Mouse (Mus musculus) hindbrain, embryonic 11.5 days (tissue): ENCODE measurements around the gene Hs3st6. TPM values are rescaled to one million over a fixed set of nuclear protein-coding genes. Genes with fewer than 3 reads are reported as not detected.

ENCODE experiments used
- ATAC-seq: fragments of 200-750 bp; cut with Nextera tagmentation; 2 replicates; pipeline ENCODE4 v1.8.0; 2017; ENCODE audit warnings: mild to moderate bottlenecking, moderate TSS enrichment, moderate library complexity; ENCODE audit not compliant: low FRiP score
- DNase-seq: peaks from one replicate; pipeline ENCODE4 v3.0.0-alpha.2; 2015; ENCODE audit warnings: low spot score
- H3K27ac ChIP-seq: fragments of 300-500 bp; sonication (generic); 2 replicates; pipeline ENCODE4 v1.5.1; 2014; ENCODE audit warnings: mild to moderate bottlenecking, low read depth, low read length
- H3K27me3 ChIP-seq: fragments of 300-500 bp; sonication (generic); 2 replicates; pipeline ENCODE4 v1.6.1; 2014; ENCODE audit warnings: mild to moderate bottlenecking, low read length, moderate library complexity, mixed read lengths; ENCODE audit not compliant: control insufficient read depth, insufficient read depth
- H3K36me3 ChIP-seq: fragments of 300-500 bp; sonication (generic); 2 replicates; pipeline ENCODE4 v1.6.1; 2014; ENCODE audit warnings: mild to moderate bottlenecking, low read length, moderate library complexity, mixed read lengths; ENCODE audit not compliant: control insufficient read depth, insufficient read depth
- H3K4me1 ChIP-seq: fragments of 300-500 bp; sonication (generic); replicated peaks from 2 replicates; pipeline ENCODE4 v1.6.1; 2014; ENCODE audit warnings: low read length, mixed read lengths; ENCODE audit not compliant: control insufficient read depth, insufficient read depth
- H3K4me2 ChIP-seq: fragments of 300-500 bp; sonication (generic); replicated peaks from 2 replicates; pipeline ENCODE4 v1.6.1; 2014; ENCODE audit warnings: mild to moderate bottlenecking, low read depth, low read length
- H3K4me3 ChIP-seq: fragments of 300-500 bp; sonication (generic); 2 replicates; pipeline ENCODE4 v1.5.1; 2014; ENCODE audit warnings: low read depth, low read length
- H3K9ac ChIP-seq: fragments of 300-500 bp; sonication (generic); 2 replicates; pipeline ENCODE4 v1.6.1; 2014; ENCODE audit warnings: low read depth, low read length
- H3K9me3 ChIP-seq: fragments of 300-500 bp; sonication (generic); 2 replicates; pipeline ENCODE4 v1.6.1; 2016; ENCODE audit warnings: low read length; ENCODE audit not compliant: control insufficient read depth
- WGBS: fragments of 180-500 bp; shearing (Covaris S2); extraction: QIAGEN DNeasy Blood & Tissue Kit; methylation state at CpG from one replicate; pipeline ENCODE4 v1.1.7; 2014; 5-methylcytosine and 5-hydroxymethylcytosine counted together
- polyA plus RNA-seq: library from polyadenylated mRNA; unstranded; fragments of >200 nt; fragmentation: Nextera tagmentation; extraction: Ambion mirVana; gene quantifications from 2 replicates; pipeline ENCODE4 v1.2.1, GENCODE M21; 2014

Hs3st6 gene
- polyA plus RNA-seq, 1 experiment from 2014 or later, result 1.5 TPM

DNA sequence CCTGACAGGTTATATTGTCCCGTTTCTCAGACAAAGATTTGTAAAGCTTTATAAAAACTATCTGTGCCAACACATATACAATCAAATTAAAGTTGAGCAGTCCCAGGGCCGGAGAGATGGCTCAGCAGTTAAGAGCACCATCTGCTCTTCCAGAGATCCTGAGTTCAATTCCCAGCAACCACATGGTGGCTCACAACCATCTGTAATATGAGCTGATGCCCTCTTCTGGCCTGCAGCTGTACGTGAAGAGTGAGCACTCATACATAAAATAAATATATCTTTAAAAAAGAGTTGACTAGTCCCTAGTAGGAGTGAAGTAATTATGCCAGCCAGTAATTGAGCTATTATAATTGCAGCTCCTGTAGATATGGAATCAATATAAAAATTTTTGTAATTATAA lies 47.7 kb downstream of the Hs3st6 start:
- Histone ChIP-seq H3K27me3 (peaks cover 14% of the 10 kb centered on the region), H3K27ac (no peak overlapping the region), H3K4me1 (no peaks in the 10 kb centered on the region; the same call in 1 of the 2 replicates), H3K4me3 (no peak overlapping the region), H3K9ac (no peak overlapping the region), H3K9me3 (no peaks in the 10 kb centered on the region), H3K36me3 (no peaks in the 10 kb centered on the region), H3K4me2 (no peak overlapping the region)
- no peak for DNase-seq
- ATAC-seq, result no peak
- WGBS, result 57% methylated on average over 3 of the region's 3 CpGs

DNA sequence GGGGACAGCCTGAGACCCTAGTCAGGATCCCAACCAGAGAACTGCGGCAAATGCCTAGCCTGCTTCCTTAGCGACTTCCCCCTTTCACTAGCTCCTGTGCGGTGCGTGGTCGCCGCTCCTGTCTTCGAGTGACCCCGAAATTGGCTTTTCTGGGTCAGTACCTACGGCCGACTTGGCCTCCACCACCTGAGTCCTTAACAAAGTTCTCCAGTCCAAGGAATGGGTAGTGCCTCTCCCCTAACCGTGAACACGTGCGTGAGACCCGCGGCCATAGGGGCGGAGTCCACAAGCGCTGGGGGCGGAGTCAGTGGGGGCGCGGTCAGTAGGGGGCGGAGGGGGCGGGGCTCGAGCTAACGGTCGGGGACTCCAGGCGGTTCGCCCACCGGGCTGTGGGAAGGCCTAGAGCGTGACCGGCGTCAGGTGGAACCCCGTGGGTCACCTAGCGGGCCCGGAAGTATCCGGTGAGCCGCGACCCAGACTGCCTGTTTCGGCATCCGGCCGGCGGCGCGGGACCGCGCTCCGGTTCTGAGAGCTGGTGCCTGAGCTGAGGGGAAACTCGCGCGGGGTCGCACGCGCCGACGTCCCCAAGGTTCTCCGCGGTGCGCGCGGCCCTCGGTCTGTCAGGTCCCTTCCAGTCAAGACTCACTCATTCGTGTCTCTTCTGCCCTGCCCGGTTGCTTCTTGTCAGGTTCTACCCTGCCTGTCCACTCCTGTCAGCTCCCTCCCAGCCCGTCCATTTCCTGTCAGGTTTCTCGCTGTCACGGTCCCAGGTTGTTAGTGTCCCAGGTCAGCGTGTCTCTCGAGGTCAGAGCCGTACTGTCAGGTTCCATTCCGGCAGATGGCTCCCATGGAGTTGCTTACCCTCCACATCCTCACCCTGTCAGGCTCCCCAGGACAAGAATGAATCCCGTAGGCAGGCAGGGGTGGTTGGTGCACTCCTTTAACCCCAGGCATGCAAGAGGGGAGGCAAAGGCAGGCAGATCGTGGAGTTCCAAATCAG lies 51.5 kb downstream of the Hs3st6 start, which contains the start of gene Meiob:
Meiob (plus strand) TSS at position 338 of the 1,000 bp plus-strand sequence.
- H3K9ac ChIP-seq, result peak within 1 kb of the TSS; percentile 44; the same call in 1 of the 2 replicates
- H3K9me3 ChIP-seq, result no peaks in the 10 kb centered on the region
- peak within 1 kb of the TSS; percentile 60 for H3K4me3 ChIP-seq
- no peaks in the 10 kb centered on the region for H3K36me3 ChIP-seq
- H3K27ac ChIP-seq, result no peak within 1 kb of the TSS
- peak; percentile 85 for ATAC-seq
- no peaks in the 10 kb centered on the region for H3K4me1 ChIP-seq
- H3K27me3 ChIP-seq, result peaks cover 14% of the 10 kb centered on the region
- DNase-seq, result peak; percentile 84
- H3K4me2 ChIP-seq, result peak within 1 kb of the TSS; percentile 94
- under 1% methylated on average over 69 of the region's 71 CpGs for WGBS

Other genes with a start within 250 kb of the Hs3st6 start
- 65.8 and 71.1 TPM in 2 replicates for gene Traf7, start 225.1 kb upstream of the Hs3st6 start, polyA plus RNA-seq
- gene Rab26, start 218.8 kb upstream of the Hs3st6 start, polyA plus RNA-seq, result 1.8 and 2.8 TPM in 2 replicates
- 16.0 and 22.2 TPM in 2 replicates for gene Pkd1, start 203.2 kb upstream of the Hs3st6 start, polyA plus RNA-seq
- gene Tsc2, start 120.4 kb upstream of the Hs3st6 start, polyA plus RNA-seq, result 46.5 and 53.6 TPM in 2 replicates
- 12.0 and 16.2 TPM in 2 replicates for gene Nthl1, start 120.3 kb upstream of the Hs3st6 start, polyA plus RNA-seq
- 36.0 and 36.3 TPM in 2 replicates for gene Slc9a3r2, start 102.7 kb upstream of the Hs3st6 start, polyA plus RNA-seq
- not detected in 2 replicates for gene Npw, start 94.5 kb upstream of the Hs3st6 start, polyA plus RNA-seq
- gene Zfp598, start 83.3 kb upstream of the Hs3st6 start, polyA plus RNA-seq, result 24.7 and 24.8 TPM in 2 replicates
- 11.9 and 12.1 TPM in 2 replicates for gene Syngr3, start 63.0 kb upstream of the Hs3st6 start, polyA plus RNA-seq
- 44.3 and 47.5 TPM in 2 replicates for gene Gfer, start 56.8 kb upstream of the Hs3st6 start, polyA plus RNA-seq
- gene Noxo1, start 56.8 kb upstream of the Hs3st6 start, polyA plus RNA-seq, result 1.5 and 1.7 TPM in 2 replicates
- gene Tbl3, start 45.3 kb upstream of the Hs3st6 start, polyA plus RNA-seq, result 83.7 and 101 TPM in 2 replicates
- gene Rnf151, start 34.9 kb upstream of the Hs3st6 start, polyA plus RNA-seq, result not detected in 2 replicates
- gene Rps2, start 34.9 kb upstream of the Hs3st6 start, polyA plus RNA-seq, result 1,264 and 1,299 TPM in 2 replicates
- 198 and 223 TPM in 2 replicates for gene Ndufb10, start 28.5 kb upstream of the Hs3st6 start, polyA plus RNA-seq
- 0.11 TPM in 1 of 2 replicates, not detected in the other for gene Rpl3l, start 25.2 kb upstream of the Hs3st6 start, polyA plus RNA-seq
- 21.1 and 22.8 TPM in 2 replicates for gene Msrb1, start 16.3 kb upstream of the Hs3st6 start, polyA plus RNA-seq
- gene Meiob, start 51.3 kb downstream of the Hs3st6 start, polyA plus RNA-seq, result not detected in 2 replicates
- gene Hagh, start 87.2 kb downstream of the Hs3st6 start, polyA plus RNA-seq, result 31.5 and 32.0 TPM in 2 replicates
- 18.4 and 23.5 TPM in 2 replicates for gene Fahd1, start 97.4 kb downstream of the Hs3st6 start, polyA plus RNA-seq
- gene Igfals, start 113.0 kb downstream of the Hs3st6 start, polyA plus RNA-seq, result 0.12 and 0.40 TPM in 2 replicates
- 77.6 and 84.2 TPM in 2 replicates for gene Nubp2, start 133.4 kb downstream of the Hs3st6 start, polyA plus RNA-seq
- 43.4 and 46.5 TPM in 2 replicates for gene Spsb3, start 133.7 kb downstream of the Hs3st6 start, polyA plus RNA-seq
- 22.7 and 24.2 TPM in 2 replicates for gene Eme2, start 142.1 kb downstream of the Hs3st6 start, polyA plus RNA-seq
- 70.5 and 73.3 TPM in 2 replicates for gene Mrps34, start 142.1 kb downstream of the Hs3st6 start, polyA plus RNA-seq
- 45.9 and 49.7 TPM in 2 replicates for gene Nme3, start 143.5 kb downstream of the Hs3st6 start, polyA plus RNA-seq
- 39.1 and 50.9 TPM in 2 replicates for gene Mapk8ip3, start 184.0 kb downstream of the Hs3st6 start, polyA plus RNA-seq
- gene Jpt2, start 207.7 kb downstream of the Hs3st6 start, polyA plus RNA-seq, result 214 and 237 TPM in 2 replicates